Mouse (Mus musculus) adrenal gland, adult 2 months (tissue): Measurements from ENCODE around the gene Frmd4b. TPM values are rescaled to one million over a fixed set of nuclear protein-coding genes. Genes with fewer than 3 reads are reported as not detected.

Source experiments
- DNase-seq: peaks from one replicate; pipeline ENCODE4 v3.0.0; 2021
- polyA plus RNA-seq: library from polyadenylated mRNA; depleted of rRNA; stranded (reverse); fragments of >200 nt; gene quantifications from 2 replicates; pipeline ENCODE4 v1.2.3, GENCODE M21; 2012
- total RNA-seq, 2 experiments: library from RNA; stranded (reverse); gene quantifications; 2 replicates each; pipeline ENCODE4 v1.2.3; 2021

The Frmd4b gene
- total and polyA plus RNA-seq, 3 experiments, result 4.7 to 22.7 (median 16.8) TPM

DNA sequence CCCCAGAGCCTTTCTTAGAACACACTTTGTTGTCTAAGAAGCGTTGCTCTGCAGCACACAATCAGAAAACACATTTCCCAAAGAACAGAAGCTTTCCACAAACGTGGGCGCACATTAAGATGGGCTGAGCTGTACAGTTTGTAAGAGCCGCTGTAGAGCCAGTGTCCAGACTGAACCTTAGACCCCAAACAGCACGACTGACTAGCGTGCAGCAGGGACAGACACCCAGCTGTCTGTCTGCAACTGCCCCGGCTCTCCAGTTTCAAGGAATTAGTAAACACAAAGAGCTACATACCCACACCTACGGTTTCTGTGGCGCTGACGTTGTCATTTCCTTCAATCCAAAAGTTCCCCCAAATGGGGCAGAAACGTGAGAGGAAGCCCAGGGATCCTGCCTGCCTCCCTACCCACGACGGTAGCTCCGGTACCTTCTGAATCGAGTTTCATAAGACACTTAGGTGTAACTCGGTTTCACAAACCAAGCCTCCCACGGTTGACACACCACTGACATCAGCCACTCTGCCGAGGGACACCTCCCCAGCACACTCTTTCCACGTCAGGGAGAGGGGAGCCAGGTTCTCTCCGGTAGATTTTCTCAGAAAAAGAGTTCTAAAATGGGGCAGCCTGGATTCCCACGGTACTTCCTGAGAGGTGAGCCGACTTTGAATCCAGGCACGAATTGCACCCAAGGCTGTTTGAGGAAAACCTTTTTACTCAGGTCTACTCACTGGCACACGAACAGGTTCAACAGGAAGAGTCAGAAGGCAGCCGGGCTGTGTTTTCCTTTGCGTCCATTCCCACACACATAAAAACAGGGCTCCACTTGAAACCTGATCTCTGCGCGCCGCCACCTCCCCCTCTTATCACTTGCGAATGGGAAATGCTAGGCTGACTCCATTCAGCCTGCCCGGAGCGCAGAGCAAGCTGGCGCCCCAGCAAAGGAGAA lies 305.5 kb downstream of the Frmd4b start:
- DNase-seq, result peak; percentile 63

DNA sequence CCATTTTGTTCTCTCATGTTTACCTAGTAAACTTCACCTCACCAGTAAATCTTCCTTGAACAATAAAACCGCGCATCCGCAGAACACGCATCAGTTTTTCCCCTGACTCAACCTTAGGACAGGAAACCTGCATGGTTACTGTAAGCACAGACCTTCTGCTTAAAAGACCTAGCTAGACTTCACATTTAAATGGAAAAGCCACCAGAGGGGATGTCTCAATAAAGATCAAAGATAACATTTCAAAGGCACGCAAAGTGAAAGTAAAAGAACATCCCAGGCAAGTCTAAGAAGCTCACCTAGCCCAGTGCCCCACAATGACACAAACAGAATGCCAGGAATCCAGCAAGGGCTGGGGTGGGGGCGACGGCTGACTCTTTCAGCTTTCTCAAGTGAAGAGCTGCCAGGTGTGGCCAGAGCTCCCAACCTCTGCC lies 306.4 kb downstream of the Frmd4b start:
- no peak for DNase-seq

DNA sequence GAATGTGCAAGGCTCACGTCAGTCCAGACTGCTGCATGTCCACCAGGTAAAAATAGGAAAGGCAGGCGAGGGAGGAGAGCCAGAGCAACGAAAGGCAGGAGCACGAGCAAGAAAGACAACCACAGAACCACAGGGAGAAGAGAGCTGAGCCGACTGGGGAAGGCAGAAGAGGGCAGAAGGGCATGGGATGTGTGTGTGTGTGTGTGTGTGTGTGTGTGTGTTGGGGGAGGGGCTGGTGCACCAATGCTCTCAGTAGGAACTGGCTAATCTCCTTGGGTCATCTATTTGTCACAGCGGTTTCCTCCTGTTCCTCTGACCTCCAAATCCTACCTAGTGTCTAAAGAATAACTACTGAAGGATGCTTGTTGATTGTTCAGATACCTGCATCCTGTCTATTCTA lies 308.2 kb downstream of the Frmd4b start:
- DNase-seq, result no peak

DNA sequence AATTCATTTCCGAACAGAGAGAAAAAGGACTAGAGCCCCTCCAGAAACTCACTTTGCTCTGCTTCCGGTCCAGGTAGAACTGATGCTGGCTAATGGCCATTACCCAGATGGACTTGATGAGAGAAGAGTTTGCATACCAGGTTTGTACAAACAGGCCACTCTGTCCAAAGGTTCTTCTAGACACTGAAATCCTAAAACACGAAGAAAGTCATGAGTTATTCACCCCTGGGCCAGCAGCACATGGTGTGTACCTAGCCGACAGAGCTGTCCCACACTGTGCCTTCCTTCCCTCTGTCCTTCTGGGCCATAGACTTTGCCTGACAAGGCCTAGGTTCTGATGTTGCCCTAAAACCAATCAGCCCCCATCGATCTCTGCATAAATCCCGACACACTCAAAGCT lies 308.8 kb downstream of the Frmd4b start:
- no peak for DNase-seq

DNA sequence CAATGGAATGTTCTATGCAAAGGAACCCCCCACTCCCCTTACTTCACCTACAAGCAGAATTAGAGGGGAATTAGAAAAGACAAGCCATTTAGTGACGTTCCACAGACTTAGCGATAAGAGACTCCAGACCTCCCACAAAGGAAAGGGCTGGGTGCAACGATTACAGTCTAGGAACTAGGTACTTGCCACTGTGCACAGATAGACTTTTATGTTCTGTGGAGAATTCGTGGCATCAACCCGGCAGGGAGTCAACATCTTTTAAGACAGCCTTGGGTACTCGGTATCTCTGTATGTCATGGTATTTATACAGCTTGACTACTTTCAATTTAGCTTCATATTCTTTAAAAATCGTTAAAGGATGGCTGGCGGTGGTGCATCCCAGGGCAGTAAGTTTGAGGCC lies 310.1 kb downstream of the Frmd4b start:
- DNase-seq, result no peak

DNA sequence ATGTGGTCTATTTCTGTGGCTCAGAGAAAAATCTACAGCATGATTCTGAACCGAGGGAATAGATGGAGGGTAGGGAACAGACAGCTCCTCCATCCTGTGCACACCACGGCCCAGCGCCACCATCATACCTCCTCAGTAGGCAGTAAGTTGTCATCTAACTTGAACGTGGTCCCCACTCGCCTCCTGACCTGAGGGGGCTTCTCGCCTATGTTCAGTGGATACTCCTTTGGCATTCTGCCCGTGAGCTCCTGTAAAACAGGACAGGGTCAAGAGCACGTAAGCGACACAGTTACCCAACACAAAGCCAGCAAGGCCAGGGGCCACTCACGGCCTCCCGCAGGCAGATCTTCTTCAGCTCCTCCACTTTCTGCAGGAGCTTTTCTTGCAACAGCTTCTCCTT lies 311.0 kb downstream of the Frmd4b start:
- DNase-seq, result no peak

DNA sequence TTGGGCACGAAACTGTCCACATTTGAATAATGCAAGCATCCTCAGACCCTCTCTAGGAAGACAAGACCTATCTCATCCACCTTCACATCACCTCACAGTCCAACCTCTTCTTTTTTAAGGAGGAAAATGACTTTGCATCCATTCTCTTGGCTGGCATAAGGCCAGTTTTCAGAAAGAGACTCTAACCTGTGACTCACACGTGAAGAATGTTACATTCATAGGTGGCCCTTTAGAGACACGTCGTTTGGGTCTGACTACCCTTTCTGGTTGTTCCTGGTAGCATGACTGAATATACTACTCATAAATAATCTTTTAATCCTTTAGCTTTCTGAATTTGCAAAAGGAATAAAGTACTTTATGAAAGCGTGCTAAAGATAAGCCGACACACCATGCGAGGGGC lies 311.9 kb downstream of the Frmd4b start:
- no peak for DNase-seq

DNA sequence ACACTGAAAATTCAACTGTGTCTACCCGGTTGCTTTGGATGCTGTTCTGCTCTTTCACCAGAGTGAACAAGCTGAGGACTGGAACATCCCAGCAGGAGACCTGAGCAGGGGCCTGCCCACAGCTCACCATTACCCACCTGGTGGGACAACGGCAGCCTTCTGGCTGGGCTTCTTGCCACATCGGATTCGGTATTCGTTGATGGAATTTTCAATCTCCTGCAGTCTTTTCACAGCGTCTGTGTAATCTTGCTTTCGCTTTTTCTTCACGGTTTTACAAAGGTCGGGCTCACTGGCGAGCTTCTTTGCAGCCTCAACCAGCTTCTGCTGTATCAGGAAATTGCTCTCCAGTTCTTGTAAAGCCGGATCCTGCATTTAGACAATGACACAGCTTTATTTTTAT lies 312.3 kb downstream of the Frmd4b start:
- no peak for DNase-seq

DNA sequence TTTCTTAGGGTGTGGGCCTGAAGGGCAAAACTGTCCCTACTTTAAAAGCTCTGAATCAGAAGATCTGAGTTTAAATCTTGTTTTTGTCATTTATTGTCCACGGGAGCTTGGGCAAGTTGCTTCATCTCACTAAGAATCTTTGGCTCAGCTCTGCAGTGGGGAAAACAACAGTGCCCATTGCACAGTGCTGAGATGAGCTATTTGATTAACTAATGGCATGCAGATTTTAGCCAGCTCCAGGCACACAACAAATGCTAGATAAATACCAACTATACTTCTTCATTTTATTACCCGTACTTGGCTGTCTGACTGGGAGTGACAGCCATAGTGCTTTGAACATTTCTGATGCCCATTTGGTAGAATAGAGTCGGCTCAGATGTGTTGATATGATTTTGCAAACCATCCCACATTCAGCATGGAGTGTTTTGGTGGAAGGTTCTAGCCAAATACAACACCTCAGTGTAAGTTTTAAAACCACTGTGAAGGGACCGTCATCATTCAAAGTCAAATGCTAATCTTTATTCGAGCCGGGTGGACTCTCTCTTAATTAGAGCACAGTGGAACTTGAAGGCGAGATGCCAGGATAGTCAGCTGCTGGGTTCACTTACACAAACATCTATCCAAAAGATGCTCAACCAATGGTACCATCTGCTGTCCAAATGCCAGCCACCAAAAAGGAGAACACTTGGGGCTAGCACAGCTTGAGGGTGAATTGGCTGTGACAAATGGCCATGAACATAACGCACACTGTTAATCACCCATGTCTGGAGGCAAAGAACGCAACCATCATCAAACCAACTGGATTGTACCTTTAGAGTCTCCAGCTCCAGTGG lies 313.8 kb downstream of the Frmd4b start:
- DNase-seq, result no peak

DNA sequence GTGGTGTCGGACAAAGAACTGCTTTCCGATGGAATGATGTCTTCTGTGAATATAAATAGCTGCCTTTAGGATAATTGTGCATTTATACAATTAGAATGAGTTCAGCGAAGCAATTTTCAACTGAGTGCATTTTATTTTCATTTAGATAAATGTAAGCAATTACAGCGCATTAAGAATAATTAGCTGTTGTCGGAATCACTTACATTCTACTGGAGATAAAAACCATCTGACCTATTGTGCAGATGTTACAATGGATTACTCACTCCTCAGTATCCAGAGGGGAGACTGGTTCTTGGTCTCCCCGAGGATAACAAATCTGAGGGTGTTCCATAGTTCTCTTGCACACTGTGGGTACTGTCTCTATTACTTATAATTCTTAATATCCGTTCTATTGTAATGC lies 315.0 kb downstream of the Frmd4b start:
- no peak for DNase-seq

DNA sequence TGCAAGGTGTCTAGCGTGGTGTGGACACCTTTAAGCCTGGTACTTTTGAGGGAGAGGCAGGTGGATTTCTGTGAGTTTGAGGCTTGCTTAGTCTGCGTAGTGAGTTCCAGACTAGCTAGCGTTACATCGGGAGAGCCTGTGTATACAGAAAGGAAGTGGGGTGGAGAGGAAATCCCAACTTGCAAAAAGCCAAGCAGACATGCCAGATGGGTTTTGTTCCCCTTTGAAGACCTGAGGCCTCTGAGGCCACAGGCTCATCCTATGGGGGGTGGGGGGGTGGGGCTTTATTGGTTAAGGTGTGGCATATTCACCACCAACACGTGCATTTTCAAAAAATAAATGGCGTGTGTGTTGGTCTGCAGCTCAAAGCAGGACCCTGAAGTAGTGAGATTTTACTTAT lies 316.7 kb downstream of the Frmd4b start:
- DNase-seq, result no peak

DNA sequence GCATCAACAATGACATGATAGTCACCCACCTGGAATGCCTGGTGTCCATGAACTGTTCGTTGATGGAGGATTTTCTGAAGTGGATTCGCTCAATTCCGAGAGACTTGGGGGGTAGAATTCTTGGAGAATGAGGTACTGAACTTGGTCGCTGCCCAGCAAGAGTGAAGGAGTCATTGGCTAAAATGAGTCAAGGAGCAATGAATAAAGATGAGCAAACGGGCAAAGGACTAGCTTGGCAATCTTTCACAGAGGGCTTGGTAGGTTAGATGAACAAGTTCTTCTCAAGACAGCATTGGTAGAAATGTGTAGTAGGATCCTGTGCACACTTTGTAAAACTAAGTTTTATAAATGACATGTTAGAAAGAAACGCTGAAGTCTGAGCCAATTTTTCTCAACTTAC lies 317.2 kb downstream of the Frmd4b start:
- DNase-seq, result no peak

DNA sequence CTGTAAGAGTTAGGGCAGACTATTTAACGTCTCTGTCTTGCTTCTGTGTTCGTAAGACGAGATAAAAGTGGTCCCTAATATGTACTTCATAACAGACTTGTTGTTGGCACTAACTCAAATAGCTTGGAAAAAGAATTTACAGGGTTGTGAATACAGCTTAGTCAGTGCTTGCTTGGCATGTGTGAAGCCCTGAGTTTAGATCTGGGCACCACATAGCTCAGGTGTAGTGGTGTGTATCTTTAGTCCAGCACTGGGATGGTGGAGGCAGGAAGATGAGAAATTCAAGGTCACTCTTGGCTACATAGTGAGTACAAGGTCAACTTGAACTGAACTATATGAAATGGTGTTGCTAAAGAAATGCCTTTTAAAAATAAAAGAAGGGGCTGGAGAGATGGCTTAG lies 320.2 kb downstream of the Frmd4b start:
- no peak for DNase-seq

DNA sequence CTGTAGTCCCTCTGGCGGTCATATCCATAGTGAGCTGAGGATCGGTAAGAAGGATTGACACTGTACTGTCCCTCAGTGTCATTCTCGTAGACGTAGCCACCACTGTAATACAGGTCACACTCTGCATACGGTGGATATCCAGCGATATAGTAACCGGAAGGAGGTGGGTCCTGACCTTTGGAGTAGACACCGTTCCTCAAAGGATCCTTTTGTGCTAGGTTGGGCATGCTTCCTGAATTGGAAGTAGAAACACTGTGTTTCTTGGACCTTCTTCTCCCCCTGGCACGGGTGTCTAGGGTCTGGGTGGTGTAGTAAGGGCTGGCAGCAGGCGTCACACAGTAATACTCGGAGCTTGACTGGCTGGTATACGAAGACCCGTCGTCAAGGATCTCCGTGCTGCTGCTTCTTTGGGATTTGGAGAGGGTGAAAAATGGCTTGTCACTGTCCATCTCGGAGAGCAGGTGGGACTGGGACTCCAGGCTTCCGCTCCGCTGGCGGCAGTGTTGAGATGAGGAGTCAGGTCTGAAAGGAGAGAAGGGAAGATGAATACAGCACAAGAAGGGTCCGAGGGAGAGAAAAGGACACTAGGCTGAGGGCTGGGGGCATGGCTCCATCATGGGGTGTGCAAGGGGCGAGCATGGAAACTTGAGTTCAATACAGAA lies 321.3 kb downstream of the Frmd4b start:
- DNase-seq, result no peak

DNA sequence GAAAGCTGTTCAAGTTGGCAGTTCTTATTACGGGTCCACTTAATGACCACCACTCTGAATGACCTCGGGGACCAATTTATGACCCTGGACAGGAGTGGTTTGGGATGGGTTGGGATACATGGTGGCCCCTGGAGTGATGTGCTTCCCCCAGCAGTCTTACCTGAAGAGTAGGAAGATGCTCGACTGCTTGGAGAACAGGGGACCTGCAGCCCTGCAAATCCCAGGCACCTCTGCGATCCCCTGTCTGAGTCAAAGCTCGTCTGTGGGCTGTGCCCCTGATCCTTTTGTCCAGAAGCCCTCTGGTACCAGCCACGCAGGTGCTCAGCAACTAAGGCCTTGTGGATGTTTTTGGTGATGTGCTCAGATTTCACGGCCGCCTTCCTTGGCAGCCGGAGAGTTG lies 321.9 kb downstream of the Frmd4b start:
- DNase-seq, result no peak

DNA sequence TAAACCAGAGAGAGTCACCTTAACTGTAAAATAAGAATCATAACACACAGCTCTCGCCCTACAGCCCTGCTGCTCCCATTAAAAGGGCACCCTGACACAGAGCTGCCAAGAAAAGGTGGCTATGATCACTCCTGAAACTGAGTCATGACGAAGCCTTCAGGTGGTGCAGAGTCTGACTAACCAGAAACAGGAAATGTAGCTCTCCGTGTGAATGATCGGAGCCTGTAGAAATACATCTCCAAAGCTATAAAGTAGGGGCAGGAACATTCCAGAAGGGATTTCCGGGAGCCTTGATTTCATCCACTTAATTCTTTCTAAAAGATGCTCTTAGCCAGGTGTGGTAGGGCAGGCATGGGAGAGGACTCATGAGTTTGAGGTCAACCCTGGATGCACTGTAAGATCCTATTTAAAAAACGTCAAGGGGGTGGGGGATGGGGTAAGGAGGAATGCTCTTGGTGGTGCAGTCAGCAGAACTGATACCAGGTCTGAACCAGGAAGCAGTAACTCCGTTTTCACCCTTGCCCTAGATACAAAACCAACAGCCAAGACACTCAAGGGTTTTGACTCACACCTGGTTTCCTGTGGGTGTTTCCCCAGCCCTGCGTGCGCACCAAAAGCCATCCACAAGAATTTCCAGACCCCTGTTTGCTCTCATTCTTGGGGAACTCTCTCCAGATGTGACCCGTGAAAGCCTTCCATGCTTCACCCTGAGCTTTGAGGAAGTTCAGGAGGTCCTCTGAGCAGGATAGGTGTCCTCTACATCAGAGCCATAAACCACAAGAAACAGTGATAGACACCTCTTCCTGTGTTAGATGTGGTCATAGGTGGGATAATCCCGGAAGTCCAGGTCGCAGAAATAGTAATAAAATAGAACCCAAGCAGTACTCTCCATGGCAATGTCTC lies 323.4 kb downstream of the Frmd4b start:
- DNase-seq, result no peak

DNA sequence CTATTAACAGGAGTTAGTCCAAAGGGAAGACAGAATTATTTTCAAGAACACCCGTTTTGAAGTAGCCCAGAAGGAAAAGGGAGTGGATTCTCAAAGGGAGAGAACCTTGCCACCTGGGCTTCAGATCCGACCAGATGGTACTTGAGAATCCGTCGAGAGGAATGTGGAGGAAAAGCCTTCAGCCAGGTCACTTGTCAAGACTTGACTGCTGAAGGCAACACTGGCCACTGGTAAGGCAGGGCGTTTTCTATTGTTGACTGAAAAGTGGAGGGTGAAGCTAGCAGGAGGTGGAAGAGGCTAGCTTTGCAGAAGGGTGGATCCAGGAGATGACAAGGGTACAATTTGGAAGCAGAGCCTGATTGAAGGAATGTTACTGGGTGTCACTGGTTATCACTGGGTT lies 324.4 kb downstream of the Frmd4b start:
- no peak for DNase-seq

DNA sequence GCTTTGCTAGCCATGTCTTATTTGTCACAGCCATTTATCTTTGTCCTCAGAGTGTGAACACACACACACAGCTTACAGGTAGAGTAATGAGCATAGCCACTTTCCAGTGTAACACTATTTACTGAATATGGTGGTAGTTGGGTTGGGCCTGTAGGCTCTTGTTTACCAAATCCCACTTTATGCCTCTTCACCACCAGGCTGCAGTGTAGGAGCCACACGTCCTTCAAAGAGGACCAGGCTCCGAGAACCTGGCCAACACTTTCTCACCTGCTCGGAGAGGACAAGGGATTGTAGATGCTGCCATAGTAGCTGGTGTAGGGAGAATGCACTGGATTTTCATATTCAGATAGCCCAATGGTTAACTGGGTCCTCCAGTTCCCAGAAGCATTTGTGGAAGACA lies 325.2 kb downstream of the Frmd4b start:
- DNase-seq, result no peak

DNA sequence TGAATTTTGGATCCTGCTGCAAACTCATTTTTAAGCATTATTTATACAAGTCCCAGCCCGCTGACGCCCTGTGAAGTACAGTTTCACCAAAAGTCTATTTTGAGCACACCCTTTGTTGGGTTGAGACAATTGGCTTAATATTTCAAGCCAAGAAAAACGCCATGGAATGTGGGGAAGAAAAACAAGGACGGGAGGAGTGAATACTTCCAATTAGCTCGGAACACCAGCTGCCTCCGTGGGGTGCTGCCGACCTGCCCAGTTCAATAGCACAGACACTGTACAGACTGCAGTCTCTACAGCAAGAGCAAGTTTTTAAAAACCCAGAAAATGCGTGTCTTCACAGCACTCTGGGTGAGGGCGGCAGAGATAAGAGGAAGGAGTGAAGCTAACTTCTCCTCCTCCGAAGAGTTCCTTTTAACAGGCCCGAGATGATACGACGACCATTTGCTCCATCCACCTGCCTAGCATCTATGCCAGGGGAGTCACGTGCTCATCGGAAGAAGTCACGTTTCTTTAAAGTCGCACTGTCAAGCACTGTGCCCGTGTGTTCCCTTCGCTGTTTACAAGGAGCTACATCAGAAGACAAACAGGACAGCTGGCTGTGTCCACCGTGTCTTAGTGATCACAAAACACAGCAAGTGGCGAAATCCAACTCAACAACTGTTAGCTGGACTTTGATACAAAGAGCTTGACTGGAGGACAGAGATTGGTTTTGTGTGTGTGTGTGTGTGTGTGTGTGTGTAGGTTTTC lies 326.0 kb downstream of the Frmd4b start:
- DNase-seq, result no peak

DNA sequence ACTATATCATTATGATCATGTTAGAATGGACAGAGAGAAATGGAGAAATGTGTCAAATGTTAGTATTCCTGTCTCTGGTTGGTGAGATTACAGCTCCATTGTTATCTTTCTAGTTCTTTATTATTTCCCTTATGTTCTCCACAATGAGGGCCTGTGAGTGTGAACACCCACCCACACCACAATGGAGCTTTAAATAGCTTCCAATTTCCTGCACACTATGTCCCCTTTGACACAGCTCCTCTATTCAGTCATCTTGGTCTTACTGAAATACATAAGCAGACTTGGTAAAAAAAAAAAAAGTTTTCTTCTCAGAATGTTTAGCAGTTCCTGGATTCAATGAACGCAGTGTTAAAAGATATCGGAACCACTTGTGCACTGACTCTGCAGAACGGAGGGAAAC lies 326.7 kb downstream of the Frmd4b start:
- DNase-seq, result no peak

DNA sequence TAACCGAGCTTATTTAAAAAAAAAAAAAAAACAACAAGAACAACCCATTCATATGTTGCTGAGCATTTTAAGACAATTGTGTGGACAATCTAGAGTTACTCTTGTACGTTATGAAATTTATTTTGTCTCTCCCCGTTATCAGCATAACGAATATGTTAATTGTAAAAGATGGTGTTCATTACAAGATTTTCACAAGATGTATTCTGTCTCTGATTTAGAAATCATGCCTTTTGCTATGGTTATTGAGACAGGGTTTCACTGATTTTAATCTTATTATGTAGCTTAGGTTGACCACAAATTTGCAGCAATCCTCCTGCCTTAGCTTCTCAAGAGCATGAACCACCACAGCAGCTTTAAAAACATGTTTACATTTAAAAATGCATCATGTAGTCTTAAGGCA lies 327.5 kb downstream of the Frmd4b start:
- no peak for DNase-seq
